ENCODE assay signal across 8 mouse cellular contexts in the genomic region with DNA sequence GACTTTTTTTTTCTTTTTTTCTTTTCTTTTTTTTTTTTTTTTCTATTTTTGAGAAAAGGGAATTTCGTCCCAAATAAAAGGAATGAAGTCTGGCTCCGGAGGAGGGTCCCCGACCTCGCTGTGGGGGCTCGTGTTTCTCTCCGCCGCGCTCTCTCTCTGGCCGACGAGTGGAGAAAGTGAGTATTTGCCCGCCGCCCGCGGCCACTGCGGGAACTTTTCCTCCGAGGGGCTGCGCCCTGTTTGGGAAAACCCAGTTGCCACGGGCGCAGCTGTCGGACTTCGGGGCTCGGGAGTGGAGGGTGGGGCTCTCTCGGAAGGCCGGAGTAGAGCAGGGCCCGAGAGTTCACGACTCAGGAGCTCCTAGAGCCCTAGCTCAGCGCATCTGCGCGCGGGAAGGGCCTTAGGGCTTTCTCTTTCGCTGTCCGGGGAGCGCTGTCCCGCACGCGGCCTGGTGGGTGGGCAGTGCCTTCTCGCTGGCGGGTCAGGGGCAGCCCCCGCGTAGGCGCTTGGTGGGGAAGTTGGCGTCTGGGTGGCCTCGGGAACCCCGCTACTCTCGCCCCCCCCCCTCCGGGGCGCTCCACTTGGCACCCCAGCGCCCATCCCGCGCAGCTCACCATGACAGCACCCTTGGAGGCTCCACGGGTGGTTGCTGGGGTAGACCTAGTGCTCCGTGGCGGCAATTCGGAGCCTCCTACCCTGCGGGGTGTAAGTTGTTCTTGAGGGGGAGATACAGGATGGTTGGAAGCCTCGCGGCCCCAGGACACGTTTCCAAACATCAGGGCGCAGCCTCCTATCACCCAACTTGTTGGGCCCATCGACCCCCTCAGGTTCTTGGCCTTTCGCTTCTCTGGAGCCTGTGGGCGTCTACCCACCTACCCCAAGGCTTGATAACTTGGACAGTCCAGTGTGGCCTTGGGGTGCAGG. TPM values are rescaled to one million over a fixed set of nuclear protein-coding genes. Genes with fewer than 3 reads are reported as not detected.
A peak's percentile ranks its signal among the peaks of the same experiment; 100 is the strongest.
DNase-seq lines count a peak whose midpoint lies in the region; ATAC-seq and TF ChIP-seq lines count a peak whose summit lies in the region.

Igf1r (plus strand) TSS at position 51 of the 924 bp plus-strand sequence.

- DNase-seq in adrenal gland, postnatal 36 days = peak; percentile 54 to 66
- peak; percentile 64 to 76 for DNase-seq in heart, postnatal 10 days
- DNase-seq in kidney, postnatal 4 days = peak; percentile 74 to 80
- DNase-seq in ovary, postnatal 14 days (ENCODE audit: low spot score) = peak; percentile 46
- DNase-seq in urinary bladder, postnatal 36 days (ENCODE audit: low spot score in 2 of 2) = peak; percentile 30 to 47

- peak within 1 kb of the TSS; percentile 81 for H3K4me2 ChIP-seq in lung, embryonic 16.5 days (ENCODE audit: low read depth, low read length)

- ATAC-seq in lung, embryonic 16.5 days (ENCODE audit: low read depth) = no peak

- H3K36me3 ChIP-seq in E14TG2a.4 (ENCODE audit: insufficient read depth, low read length) = no peaks in the 10 kb centered on the region
- H3K36me3 ChIP-seq in erythroblast, embryonic 14.5 days (ENCODE audit: control insufficient read depth) = no peaks in the 10 kb centered on the region
- no peaks in the 10 kb centered on the region for H3K36me3 ChIP-seq in lung, embryonic 16.5 days (ENCODE audit: control insufficient read depth, insufficient read depth, low read length)

- H3K27me3 ChIP-seq in E14TG2a.4 (ENCODE audit: insufficient read depth, low read length) = peaks cover 45% of the 10 kb centered on the region
- peaks cover 57% of the 10 kb centered on the region for H3K27me3 ChIP-seq in erythroblast, embryonic 14.5 days (ENCODE audit: control insufficient read depth)
- H3K27me3 ChIP-seq in lung, embryonic 16.5 days (ENCODE audit: control insufficient read depth, insufficient read depth, low read depth, low read length) = no peaks in the 10 kb centered on the region

- intact Hi-C loops in heart, postnatal 10 days (cut with DNase I) = loop anchor here (5.0 to 10.0 kb wide), 3 partner anchors 119 to 349 kb away; no protein-coding TSS in a partner anchor

- peak within 1 kb of the TSS; percentile 89 for H3K4me3 ChIP-seq in E14TG2a.4 (replicated peaks; ENCODE audit: low read length)
- H3K4me3 ChIP-seq in erythroblast, embryonic 14.5 days (replicated peaks) = peak within 1 kb of the TSS; percentile 91
- peak within 1 kb of the TSS; percentile 94 for H3K4me3 ChIP-seq in lung, embryonic 16.5 days (ENCODE audit: low read length)

- no peak for TF ChIP-seq CTCF in E14TG2a.4 (conservative IDR thresholded peaks at IDR 0.05; ENCODE audit: low read length)

- under 1% methylated on average over 57 of the region's 62 CpGs for WGBS in lung, embryonic 16.5 days

- peak within 1 kb of the TSS; percentile 100 for H3K27ac ChIP-seq in lung, embryonic 16.5 days (ENCODE audit: low read length)

- H3K4me1 ChIP-seq in E14TG2a.4 (replicated peaks; ENCODE audit: low read depth, low read length) = peaks cover 29% of the 10 kb centered on the region
- H3K4me1 ChIP-seq in erythroblast, embryonic 14.5 days (ENCODE audit: control insufficient read depth) = peaks cover 54% of the 10 kb centered on the region
- peaks cover 31% of the 10 kb centered on the region for H3K4me1 ChIP-seq in lung, embryonic 16.5 days (replicated peaks; ENCODE audit: control insufficient read depth, insufficient read depth, low read length)

- H3K9me3 ChIP-seq in E14TG2a.4 (ENCODE audit: low read length) = no peaks in the 10 kb centered on the region
- H3K9me3 ChIP-seq in erythroblast, embryonic 14.5 days (ENCODE audit: control insufficient read depth, low read length) = no peaks in the 10 kb centered on the region
- H3K9me3 ChIP-seq in lung, embryonic 16.5 days (ENCODE audit: control insufficient read depth, low read length) = no peaks in the 10 kb centered on the region

- peak within 1 kb of the TSS; percentile 98 for H3K9ac ChIP-seq in lung, embryonic 16.5 days (ENCODE audit: low read length)

RNA-seq across cellular contexts. Expression of gene Igf1r, which starts in this region (rescaled TPM):
- 10 to 100 TPM; 74.1 to 87.4 TPM for total RNA-seq in adrenal gland, postnatal 36 days (2021)
- 0.17 and 0.23 TPM in 2 replicates for polyA plus RNA-seq in erythroblast, embryonic 14.5 days (2012)
- total RNA-seq in heart, postnatal 10 days (2021) = 10 to 100 TPM; 29.4 to 31.0 TPM
- polyA plus RNA-seq in lung, embryonic 16.5 days (2015; fragmentation: Nextera tagmentation; extraction: Ambion mirVana) = 19.9 and 22.9 TPM in 2 replicates

Comparison
In these comparisons a context has a peak if more than half of its experiments do, and no peak if none do; other contexts are left out.
1. RNA of gene Igf1r (polyA plus RNA-seq): 19.9 to 22.9 TPM in lung, embryonic 16.5 days; 0.17 to 0.23 TPM in erythroblast, embryonic 14.5 days; every median in the first group is over 10 times any median in the second.
2. Peak in every context shown above with its lines, with median percentiles within 50 percentile points of each other: H3K4me3 ChIP-seq and DNase-seq.